Mouse (Mus musculus) small intestine, adult 2 months (tissue): ENCODE data around the gene Fcgr4.
"Not testable (repeated sequence)": the region's sequence is repeated elsewhere in the genome, so short reads cannot be mapped to it uniquely, and the experiment has no call there.

ENCODE experiments used
- CTCF ChIP-seq: fragments of 200-500 bp; IDR thresholded peaks from 2 replicates; pipeline ENCODE4 v1.5.1; 2012; ENCODE audit warnings: low read depth, mild to moderate bottlenecking, control low read depth, inconsistent platforms, low read length, moderate library complexity, mixed read lengths; ENCODE audit not compliant: insufficient replicate concordance, insufficient read length; ENCODE audit errors: extremely low read depth
- POLR2A ChIP-seq: fragments of 200-500 bp; IDR thresholded peaks from 2 replicates; pipeline ENCODE4 v1.6.1; 2012; ENCODE audit warnings: low read depth, mild to moderate bottlenecking, control low read depth, inconsistent platforms, low read length, moderate library complexity

- not testable (repeated sequence) for TF ChIP-seq CTCF, POLR2A
These were observed 45.1 kb downstream of the Fcgr4 start for GRCm38 (mm10) chr1:171063569-171064490.
